Mouse (Mus musculus) kidney, adult 18-20 months (tissue): ENCODE measurements around the gene Sertad3.

Experiments used
- DNase-seq: peaks from one replicate; pipeline ENCODE4 v3.0.0; 2021

Gene Sertad3

DNA sequence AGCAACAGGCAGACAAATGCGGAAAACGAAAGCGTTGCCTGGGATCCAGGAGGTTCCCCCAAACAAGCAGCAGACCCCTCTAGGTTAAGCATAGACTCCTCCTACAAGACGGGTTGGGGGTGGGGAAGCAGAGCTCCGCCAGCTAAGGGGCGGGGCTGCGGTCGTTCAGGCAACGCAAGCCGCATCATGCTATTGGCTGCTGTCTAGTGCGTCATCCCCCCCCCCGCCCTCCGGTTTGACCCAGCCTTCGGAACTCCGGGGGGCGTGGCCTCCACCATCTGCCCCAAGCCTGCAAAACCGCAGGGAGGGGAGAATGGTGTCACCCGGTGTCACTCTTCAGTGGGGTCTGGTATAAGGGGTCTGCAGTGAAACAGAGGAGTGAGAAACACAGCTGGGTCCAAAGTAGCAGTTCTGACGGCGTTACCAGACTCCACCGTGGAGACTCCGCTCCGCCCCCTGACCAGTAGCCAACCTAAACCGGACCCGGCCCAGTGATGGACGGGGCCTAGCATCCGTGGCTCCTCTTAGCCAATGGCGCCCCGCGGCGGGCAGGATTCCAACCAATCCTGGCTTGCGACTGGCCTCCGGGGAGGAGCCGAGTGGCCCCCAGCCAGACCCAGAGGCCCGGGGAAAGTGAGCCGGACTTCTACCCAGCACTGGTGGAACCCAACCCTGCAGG, at the start of gene Sertad3:
Gene Sertad3, plus strand, starts transcription at position 613 of the 679 bp plus-strand sequence.
- DNase-seq, result peak; percentile 100

- no peak for DNase-seq
These were observed 46.2 kb upstream of the Sertad3 start for GRCm38 (mm10) chr7:27427387-27427786.

GRCm38 (mm10) chr7:27428002-27428401, 45.6 kb upstream of the Sertad3 start:
- no peak for DNase-seq

GRCm38 (mm10) chr7:27429135-27429534, 44.4 kb upstream of the Sertad3 start:
- no peak for DNase-seq

DNA sequence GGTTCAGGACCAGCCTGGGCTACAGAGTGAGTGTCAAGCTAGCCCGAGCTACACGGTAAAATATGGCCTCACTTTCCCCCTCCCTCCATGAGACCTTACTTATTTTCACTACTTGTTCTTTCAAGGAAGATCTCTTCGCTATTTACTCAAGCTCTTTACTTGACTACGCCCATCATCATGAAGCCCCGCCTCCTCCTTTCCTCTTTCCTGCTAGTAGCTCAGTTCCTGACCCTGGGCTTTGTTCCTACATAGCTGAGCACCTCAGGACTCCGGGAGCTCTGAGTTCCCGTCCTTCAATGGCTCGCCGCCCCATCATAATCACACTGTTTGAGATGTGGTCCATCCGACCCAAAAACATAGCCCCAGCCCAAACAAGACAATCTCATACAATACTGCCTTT, 40.2 kb upstream of the Sertad3 start:
- DNase-seq, result no peak

DNA sequence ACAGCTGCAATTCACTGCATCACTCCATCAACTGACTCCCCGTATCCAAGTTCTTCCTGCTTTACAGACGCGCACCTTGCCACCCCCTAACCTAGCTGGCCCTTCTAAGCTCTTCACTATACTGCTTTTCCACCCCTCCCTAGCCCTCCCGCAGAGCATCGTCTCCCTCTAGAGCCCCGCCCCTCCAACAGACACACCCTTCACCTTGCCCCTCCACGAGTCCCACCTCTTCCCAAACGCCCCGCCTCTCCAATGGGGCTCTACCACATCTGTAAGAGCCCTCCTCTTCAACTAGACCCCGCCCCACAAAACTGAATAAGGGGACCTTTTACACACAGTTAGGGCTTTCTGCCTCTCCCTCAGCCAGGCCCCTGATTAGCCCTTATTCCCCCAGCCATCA, 39.8 kb upstream of the Sertad3 start:
- no peak for DNase-seq

GRCm38 (mm10) chr7:27437544-27437943, 36.0 kb upstream of the Sertad3 start:
- DNase-seq, result peak; percentile 33

DNA sequence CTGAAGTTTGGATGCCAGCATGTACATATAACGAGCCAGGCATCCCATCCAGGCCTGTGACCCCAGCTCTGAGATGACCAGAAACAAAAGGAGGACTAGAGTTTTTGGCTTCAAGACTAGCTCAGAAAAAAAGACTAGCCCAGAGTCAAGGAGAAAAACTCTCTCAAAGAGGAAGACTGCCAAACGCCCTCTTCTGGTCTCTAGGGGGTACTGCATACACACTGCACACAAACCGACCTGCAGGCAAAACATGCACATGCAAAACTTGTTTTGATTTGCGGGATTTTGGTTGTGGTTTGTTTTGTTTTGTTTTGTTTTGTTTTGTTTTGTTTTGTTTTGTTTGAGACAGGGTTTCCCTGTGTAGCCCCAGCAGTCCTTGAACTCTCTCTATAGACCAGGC, 33.6 kb upstream of the Sertad3 start:
- no peak for DNase-seq

- no peak for DNase-seq
These were observed 27.5 kb upstream of the Sertad3 start for GRCm38 (mm10) chr7:27446051-27446450.

DNA sequence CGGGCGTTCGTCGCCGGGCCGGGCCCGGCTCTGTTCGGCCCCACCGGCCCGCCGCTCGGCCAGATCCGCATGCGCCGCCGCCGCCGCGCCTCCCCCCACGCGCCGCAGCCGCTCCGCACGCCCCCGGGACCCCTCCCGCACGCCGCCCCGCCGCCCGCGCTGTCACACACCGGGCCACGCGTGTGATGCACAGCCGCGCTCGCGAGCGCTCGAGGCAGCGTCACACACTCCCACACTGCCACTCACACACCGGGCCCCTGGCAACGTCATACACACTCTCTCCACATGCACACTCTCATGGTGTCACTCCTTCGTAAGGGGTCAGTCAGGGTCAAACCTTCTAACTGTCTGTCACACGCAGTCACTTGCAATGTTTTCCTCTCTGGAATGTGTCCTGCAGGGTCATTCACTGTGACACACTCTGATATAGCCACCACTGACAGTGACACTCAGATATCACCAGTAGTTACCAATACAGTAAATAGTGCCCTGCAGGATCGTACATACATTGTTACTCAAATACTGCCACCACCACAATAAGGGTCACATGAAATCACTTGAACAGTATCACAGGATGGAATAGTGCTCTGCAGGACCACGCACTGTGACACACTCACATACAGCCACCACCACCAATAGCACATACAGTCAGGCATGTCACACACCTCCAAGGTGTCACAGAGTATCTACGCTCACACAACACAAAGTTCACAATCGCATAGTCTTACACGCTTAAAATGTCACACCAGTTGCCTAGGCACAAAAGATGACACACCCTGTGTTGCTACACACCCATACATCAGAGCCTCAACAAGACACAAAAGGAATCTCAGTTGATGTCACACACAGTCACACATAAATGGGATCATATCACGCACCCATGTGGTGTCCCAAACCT, 26.8 kb upstream of the Sertad3 start:
- no peak for DNase-seq

DNA sequence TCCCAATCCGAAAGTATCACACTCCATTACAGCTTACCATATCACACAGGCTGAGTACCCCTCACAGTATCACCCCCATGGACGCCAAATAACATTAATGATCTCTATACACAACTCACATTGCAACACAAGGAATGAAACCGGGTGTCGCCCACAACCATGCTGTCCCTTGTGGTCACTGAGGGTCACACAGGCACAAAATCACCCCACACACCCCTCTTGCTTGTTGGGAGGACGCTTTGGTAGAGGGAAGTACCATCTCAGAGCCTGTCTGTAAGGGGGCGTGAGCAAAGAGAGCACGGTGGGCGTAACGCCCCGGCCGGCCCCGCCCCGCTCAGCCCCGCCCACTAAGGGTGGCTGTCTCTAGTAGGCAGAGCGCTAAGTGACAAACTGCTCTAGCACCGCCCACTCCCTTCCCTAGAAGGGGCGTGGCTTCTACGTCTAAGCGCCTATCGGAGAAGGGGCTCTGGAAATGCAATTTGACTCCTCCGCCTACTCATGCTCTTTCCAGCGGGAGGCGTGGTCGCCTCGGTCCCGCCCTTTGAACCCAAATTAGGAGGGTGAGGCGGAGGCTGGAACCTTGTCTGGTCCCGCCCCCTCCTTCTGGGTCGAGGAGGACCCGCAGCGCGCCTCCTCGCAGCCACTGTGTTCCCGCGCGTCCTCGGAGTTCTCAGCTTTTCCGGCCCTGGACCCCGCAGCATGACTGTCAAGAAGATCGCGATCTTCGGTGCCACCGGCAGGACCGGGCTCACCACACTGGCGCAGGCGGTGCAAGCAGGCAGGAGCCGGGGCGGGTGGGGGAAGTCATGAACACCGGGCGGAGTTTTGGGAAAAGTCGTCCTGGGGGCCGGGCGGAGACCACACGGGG, 25.9 kb upstream of the Sertad3 start, which contains the start of the genes Sptbn4 and Blvrb:
Gene Sptbn4, minus strand, starts transcription at position 268 of the 868 bp plus-strand sequence.
Gene Blvrb, plus strand, starts transcription at position 560 of the 868 bp plus-strand sequence.
- DNase-seq, result peak; percentile 98

GRCm38 (mm10) chr7:27448421-27449206, 25.0 kb upstream of the Sertad3 start:
- DNase-seq, result no peak

DNA sequence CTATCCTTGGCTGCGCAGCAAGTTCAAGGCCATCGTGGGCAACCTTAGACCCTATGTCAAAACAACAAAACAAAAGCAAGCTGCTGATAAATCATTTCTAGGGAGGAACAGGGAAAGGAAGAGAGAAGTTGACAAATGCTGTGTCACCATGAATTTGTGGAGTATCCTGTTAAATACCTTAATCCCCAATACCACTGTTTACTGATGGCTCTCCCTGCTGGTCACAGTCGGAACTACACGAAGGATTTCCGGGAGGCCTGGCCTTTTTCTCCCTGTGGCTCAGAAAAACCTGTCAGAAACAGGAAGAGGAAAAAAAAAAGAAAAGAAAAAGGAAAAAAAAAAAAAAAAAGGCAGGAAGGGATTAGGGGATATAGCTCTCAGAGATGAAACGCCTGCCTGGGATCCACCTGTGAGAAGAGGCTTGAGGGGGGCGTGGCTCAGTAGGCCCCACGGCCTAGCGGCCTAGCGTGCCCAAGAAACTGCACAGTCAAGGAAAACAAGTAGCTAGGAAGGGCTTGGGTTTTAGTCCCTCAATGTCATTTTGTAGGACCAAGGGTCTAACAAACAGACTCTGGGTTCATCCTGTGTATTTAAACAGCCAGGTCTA, 24.2 kb upstream of the Sertad3 start:
- DNase-seq, result peak; percentile 74

- DNase-seq, result no peak
These were observed 22.2 kb upstream of the Sertad3 start for GRCm38 (mm10) chr7:27451359-27451758.

DNA sequence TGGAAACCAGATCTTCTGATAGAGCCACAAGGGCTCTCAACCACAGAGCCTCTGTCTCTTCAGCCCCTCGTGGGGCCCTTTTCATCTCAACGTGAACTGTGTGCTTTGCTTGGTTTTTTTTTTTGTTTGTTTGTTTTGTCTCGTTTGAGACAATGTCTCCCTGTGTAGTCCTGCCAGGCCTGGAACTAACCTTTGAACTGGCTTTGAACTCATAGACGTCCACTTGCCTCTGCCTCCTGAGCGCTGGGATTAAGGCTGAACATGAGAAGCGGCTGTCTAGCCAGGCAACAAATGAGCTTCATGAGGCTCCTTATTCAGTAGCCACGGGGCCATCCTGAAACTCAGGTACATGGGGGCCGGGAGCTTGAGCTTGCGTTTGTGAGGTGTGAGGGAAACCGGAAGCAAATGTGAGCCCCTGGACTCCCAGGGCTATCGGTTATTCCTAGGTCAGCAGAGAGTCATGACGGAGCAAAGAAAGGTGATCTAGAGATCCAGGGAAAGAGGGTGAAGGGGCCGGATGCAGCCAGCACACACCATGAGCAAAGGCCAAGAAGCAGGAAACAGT, 21.3 kb upstream of the Sertad3 start:
- no peak for DNase-seq

- DNase-seq, result no peak
These were observed 19.0 kb upstream of the Sertad3 start for GRCm38 (mm10) chr7:27454461-27455121.

GRCm38 (mm10) chr7:27455273-27455672, 18.3 kb upstream of the Sertad3 start:
- DNase-seq, result no peak

- no peak for DNase-seq
These were observed 15.0 kb upstream of the Sertad3 start for GRCm38 (mm10) chr7:27458614-27459013.

DNA sequence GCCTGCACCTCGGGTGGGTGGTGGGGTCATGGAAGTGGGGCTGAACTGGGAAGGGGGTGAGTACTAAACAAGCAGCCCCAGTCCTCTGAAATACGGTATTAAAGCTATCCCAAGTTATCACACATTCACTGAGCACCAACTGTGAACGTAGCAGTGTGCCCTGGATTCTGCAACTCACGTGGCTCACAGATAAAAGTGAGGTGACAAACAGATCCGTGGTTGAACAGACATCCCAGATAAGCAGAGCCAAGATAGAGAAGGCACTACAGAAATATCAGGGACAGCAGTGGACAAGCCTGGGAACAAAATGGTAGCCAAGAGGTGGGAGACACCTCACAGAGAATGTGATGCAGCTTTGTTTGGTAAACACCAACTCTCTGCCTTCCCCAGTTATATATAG, 13.9 kb upstream of the Sertad3 start:
- no peak for DNase-seq

DNA sequence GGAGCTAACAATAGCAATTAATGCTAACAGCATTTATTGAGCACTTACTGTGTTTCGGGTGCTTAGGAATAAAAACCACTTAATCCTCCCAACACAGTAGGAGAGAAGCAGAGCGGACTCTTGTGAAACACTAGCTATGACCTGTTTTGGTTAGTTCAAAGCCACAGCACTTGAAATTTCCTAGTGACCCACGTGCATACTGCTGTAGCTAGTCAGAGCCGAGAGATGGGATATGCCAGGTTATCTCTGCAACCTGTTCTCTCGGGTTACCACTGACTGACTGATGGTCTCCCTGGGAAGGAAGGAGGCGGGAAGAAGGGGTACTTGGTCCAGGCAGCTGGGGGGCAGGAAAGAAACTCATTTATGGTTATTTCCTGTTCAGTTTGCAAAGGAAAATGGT, 13.1 kb upstream of the Sertad3 start:
- DNase-seq, result no peak

DNA sequence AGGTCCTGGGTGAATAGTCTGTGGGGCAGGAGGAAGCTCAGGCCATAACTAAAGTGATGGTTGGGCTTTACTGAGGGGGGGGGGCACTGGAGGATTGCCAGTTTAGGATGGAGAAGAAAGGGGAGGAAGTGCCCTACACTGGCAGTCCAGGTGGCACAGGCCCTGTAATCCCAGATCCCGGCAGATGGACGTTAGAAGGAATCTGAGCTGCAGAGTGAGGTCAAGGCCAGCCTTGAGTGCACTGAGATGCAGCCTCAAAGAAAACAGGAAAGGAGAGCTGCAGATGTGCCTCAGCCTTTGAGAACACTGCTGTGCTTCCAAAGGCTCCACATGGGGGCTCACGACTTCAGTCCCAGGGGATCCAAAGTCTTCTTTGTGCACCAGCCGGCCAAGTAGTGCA, 5.9 kb upstream of the Sertad3 start:
- DNase-seq, result no peak
